In the genomic region with DNA sequence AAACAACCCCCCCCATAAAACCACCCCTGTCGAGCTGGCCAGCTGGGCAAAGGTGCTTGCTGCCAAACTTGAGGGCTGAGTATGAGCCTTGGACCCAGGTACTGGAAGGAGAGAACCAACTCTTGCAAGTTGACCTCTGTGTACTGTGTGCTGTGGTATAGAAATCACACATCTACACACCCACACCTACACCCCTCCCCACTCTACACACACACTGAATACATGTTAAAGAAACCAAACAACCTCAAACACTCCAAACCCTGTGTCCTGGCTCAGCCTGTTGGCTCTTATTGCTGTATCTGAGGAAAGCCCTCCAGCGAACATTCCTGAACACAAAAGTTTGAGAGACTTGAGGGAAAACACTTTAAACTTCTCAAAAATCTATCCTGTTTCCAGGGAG, we compare ENCODE assay signal across 26 mouse cellular contexts. TPM values are rescaled to one million over a fixed set of nuclear protein-coding genes. Genes with fewer than 3 reads are reported as not detected.
DNase-seq lines count a peak whose midpoint lies in the region; ATAC-seq and TF ChIP-seq lines count a peak whose summit lies in the region.
"Had no signal": no experiment of that assay in that cellular context is flagged by ENCODE, and none has a peak within 500 bp of the region (broad histone marks: within the 10 kb centered on the region; RNA-seq: fewer than 3 reads in every experiment).

No protein-coding gene starts in this region.

- no peak for ATAC-seq in heart, embryonic 12.5 days (ENCODE audit: insufficient number of reproducible peaks, low FRiP score)
- ATAC-seq in lung, embryonic 15.5 days (ENCODE audit: borderline replicate concordance, extremely low read depth, low FRiP score, low TSS enrichment), result peak; percentile 49; the same call in 1 of the 2 replicates
- ATAC-seq in stomach, postnatal 0 days (ENCODE audit: low FRiP score, low TSS enrichment), result peak; percentile 75; the same call in 1 of the 2 replicates
- ATAC-seq: forebrain, embryonic 13.5 days; forebrain, postnatal 0 days; Patski had no signal

- no peak overlapping the region for H3K4me3 ChIP-seq in heart, embryonic 12.5 days
- H3K4me3 ChIP-seq in lung, embryonic 15.5 days, result no peak overlapping the region
- H3K4me3 ChIP-seq in stomach, postnatal 0 days (ENCODE audit: low read depth, low read length), result no peak overlapping the region
- H3K4me3 ChIP-seq: embryonic facial prominence, embryonic 12.5 days; forebrain, embryonic 13.5 days; gastrocnemius, adult 2 months; heart, embryonic 13.5 days; hindbrain, embryonic 15.5 days had no signal

- no peak overlapping the region for H3K27ac ChIP-seq in heart, embryonic 12.5 days (ENCODE audit: poor library complexity, severe bottlenecking)
- H3K27ac ChIP-seq in lung, embryonic 15.5 days, result peak overlapping the region; percentile 80
- H3K27ac ChIP-seq in stomach, postnatal 0 days (replicated peaks), result no peak overlapping the region
- H3K27ac ChIP-seq: embryonic facial prominence, embryonic 12.5 days; forebrain, embryonic 13.5 days; gastrocnemius, adult 2 months; heart, embryonic 13.5 days; hindbrain, embryonic 15.5 days had no signal

- no peaks in the 10 kb centered on the region for H3K4me1 ChIP-seq in heart, embryonic 12.5 days (replicated peaks)
- 0 out of 2 replicates have a peak, but pooled peaks cover 3% of the 10 kb centered on the region for H3K4me1 ChIP-seq in lung, embryonic 15.5 days
- H3K4me1 ChIP-seq in stomach, postnatal 0 days (replicated peaks; ENCODE audit: control insufficient read depth, insufficient read depth), result no peaks in the 10 kb centered on the region
- H3K4me1 ChIP-seq: embryonic facial prominence, embryonic 12.5 days; forebrain, embryonic 13.5 days; heart, embryonic 13.5 days; hindbrain, embryonic 15.5 days had no signal

- TF ChIP-seq EP300 in stomach, postnatal 0 days (optimal IDR thresholded peaks at IDR 0.05), result no peak

- H3K4me2 ChIP-seq in heart, embryonic 12.5 days, result no peak overlapping the region
- H3K4me2 ChIP-seq in lung, embryonic 15.5 days, result no peak overlapping the region
- H3K4me2 ChIP-seq in stomach, postnatal 0 days (replicated peaks; ENCODE audit: low read depth), result no peak overlapping the region
- H3K4me2 ChIP-seq: embryonic facial prominence, embryonic 12.5 days; forebrain, embryonic 13.5 days; heart, embryonic 13.5 days; hindbrain, embryonic 15.5 days had no signal

- no peak for TF ChIP-seq CTCF in brain, embryonic 14.5 days (IDR thresholded peaks at IDR 0.05; ENCODE audit: borderline replicate concordance, extremely low read depth, insufficient read depth, insufficient read length)
- TF ChIP-seq CTCF in stomach, postnatal 0 days (IDR thresholded peaks at IDR 0.05; ENCODE audit: low read depth), result no peak

- H3K9me3 ChIP-seq in heart, embryonic 12.5 days (replicated peaks), result no peaks in the 10 kb centered on the region
- H3K9me3 ChIP-seq in lung, embryonic 15.5 days, result no peaks in the 10 kb centered on the region
- no peaks in the 10 kb centered on the region for H3K9me3 ChIP-seq in stomach, postnatal 0 days (ENCODE audit: control insufficient read depth, low read length)
- H3K9me3 ChIP-seq: embryonic facial prominence, embryonic 12.5 days; forebrain, embryonic 13.5 days; heart, embryonic 13.5 days; hindbrain, embryonic 15.5 days had no signal

- TF ChIP-seq POLR2A in brain, embryonic 14.5 days (IDR thresholded peaks at IDR 0.05; ENCODE audit: borderline replicate concordance, extremely low read depth, insufficient read depth, insufficient read length, poor library complexity, severe bottlenecking), result no peak

- no peaks in the 10 kb centered on the region for H3K36me3 ChIP-seq in heart, embryonic 12.5 days
- H3K36me3 ChIP-seq in lung, embryonic 15.5 days, result no peaks in the 10 kb centered on the region
- H3K36me3 ChIP-seq in stomach, postnatal 0 days (ENCODE audit: control insufficient read depth, insufficient read depth, low read length), result no peaks in the 10 kb centered on the region
- H3K36me3 ChIP-seq: embryonic facial prominence, embryonic 12.5 days; heart, embryonic 13.5 days; hindbrain, embryonic 15.5 days had no signal

- no peak overlapping the region for H3K9ac ChIP-seq in heart, embryonic 12.5 days
- H3K9ac ChIP-seq in lung, embryonic 15.5 days, result no peak overlapping the region
- H3K9ac ChIP-seq in stomach, postnatal 0 days (ENCODE audit: low read length), result no peak overlapping the region
- H3K9ac ChIP-seq: embryonic facial prominence, embryonic 12.5 days; forebrain, embryonic 13.5 days; forebrain, postnatal 0 days; heart, embryonic 13.5 days; hindbrain, embryonic 15.5 days had no signal

- H3K27me3 ChIP-seq in heart, embryonic 12.5 days (replicated peaks), result no peaks in the 10 kb centered on the region
- H3K27me3 ChIP-seq in lung, embryonic 15.5 days, result no peaks in the 10 kb centered on the region
- H3K27me3 ChIP-seq in stomach, postnatal 0 days (ENCODE audit: control insufficient read depth, insufficient read depth, low read length), result no peaks in the 10 kb centered on the region
- H3K27me3 ChIP-seq: embryonic facial prominence, embryonic 12.5 days; forebrain, embryonic 13.5 days; heart, embryonic 13.5 days; hindbrain, embryonic 15.5 days; Patski had no signal

- 60% methylated on average over 2 of the region's 2 CpGs for WGBS in heart, embryonic 12.5 days
- WGBS in lung, embryonic 15.5 days, result 48% methylated on average over 2 of the region's 2 CpGs
- 35% methylated on average over 2 of the region's 2 CpGs for WGBS in stomach, postnatal 0 days

- DNase-seq in heart, adult 11 months, result peak; percentile 64
- no peak for DNase-seq in lung, postnatal 14 days
- peak; percentile 7 for DNase-seq in brain, embryonic 14.5 days (ENCODE audit: low read depth)
- no peak for DNase-seq in stomach, postnatal 0 days (ENCODE audit: low spot score)
- no peak for DNase-seq in MN1 (ENCODE audit: low spot score)
- DNase-seq: adrenal gland, adult 8-10 months; adrenal gland, postnatal 36 days; cerebellum, adult 11 months; cerebellum, adult 8-10 months; cerebellum, postnatal 14 days; embryo, embryonic 11 days; forebrain, postnatal 0 days; gastrocnemius, adult 2 months; gastrocnemius, postnatal 25 days; heart, adult 18-20 months; heart, postnatal 36 days had no signal

RNA-seq across cellular contexts. Expression of a gene that starts 6.3 kb away (rescaled TPM):
- polyA plus RNA-seq in heart, embryonic 12.5 days (2016; fragmentation: Nextera tagmentation; extraction: Ambion mirVana), result 20.5 and 23.4 TPM in 2 replicates
- polyA plus RNA-seq in lung, embryonic 15.5 days (2015; fragmentation: Nextera tagmentation; extraction: Ambion mirVana), result 32.7 and 33.8 TPM in 2 replicates
- 5.2 and 8.2 TPM in 2 replicates for polyA plus RNA-seq in brain, embryonic 14.5 days (2012; rRNA removed)
- 6.3 and 8.6 TPM in 2 replicates for polyA plus RNA-seq in stomach, postnatal 0 days (2015; fragmentation: Nextera tagmentation; extraction: Ambion mirVana)

RNA-seq across cellular contexts. Expression of a gene that starts 10.7 kb away (rescaled TPM):
- not detected in 2 replicates for polyA plus RNA-seq in heart, embryonic 12.5 days (2016; fragmentation: Nextera tagmentation; extraction: Ambion mirVana)
- not detected in 2 replicates for polyA plus RNA-seq in lung, embryonic 15.5 days (2015; fragmentation: Nextera tagmentation; extraction: Ambion mirVana)
- polyA plus RNA-seq in brain, embryonic 14.5 days (2012; rRNA removed), result not detected in 2 replicates
- 4.3 and 4.5 TPM in 2 replicates for polyA plus RNA-seq in stomach, postnatal 0 days (2015; fragmentation: Nextera tagmentation; extraction: Ambion mirVana)
- polyA plus RNA-seq: C2C12; embryonic facial prominence, embryonic 12.5 days; forebrain, embryonic 13.5 days; forebrain, postnatal 0 days; heart, embryonic 13.5 days; heart, postnatal 0 days; hindbrain, embryonic 11.5 days; hindbrain, embryonic 15.5 days; Patski had no signal

RNA-seq across cellular contexts. Expression of a gene that starts 47.4 kb away (rescaled TPM):
- polyA plus RNA-seq in heart, embryonic 12.5 days (2016; fragmentation: Nextera tagmentation; extraction: Ambion mirVana), result 18.4 and 20.4 TPM in 2 replicates
- 33.1 and 35.8 TPM in 2 replicates for polyA plus RNA-seq in lung, embryonic 15.5 days (2015; fragmentation: Nextera tagmentation; extraction: Ambion mirVana)
- 18.0 and 19.6 TPM in 2 replicates for polyA plus RNA-seq in brain, embryonic 14.5 days (2012; rRNA removed)
- 14.2 and 15.5 TPM in 2 replicates for polyA plus RNA-seq in stomach, postnatal 0 days (2015; fragmentation: Nextera tagmentation; extraction: Ambion mirVana)

RNA-seq across cellular contexts. Expression of a gene that starts 54.3 kb away (rescaled TPM):
- 21.5 and 23.3 TPM in 2 replicates for polyA plus RNA-seq in heart, embryonic 12.5 days (2016; fragmentation: Nextera tagmentation; extraction: Ambion mirVana)
- polyA plus RNA-seq in lung, embryonic 15.5 days (2015; fragmentation: Nextera tagmentation; extraction: Ambion mirVana), result 24.5 and 25.5 TPM in 2 replicates
- polyA plus RNA-seq in brain, embryonic 14.5 days (2012; rRNA removed), result 54.8 and 57.7 TPM in 2 replicates
- 13.0 and 13.7 TPM in 2 replicates for polyA plus RNA-seq in stomach, postnatal 0 days (2015; fragmentation: Nextera tagmentation; extraction: Ambion mirVana)

Comparison
In these comparisons a context has a peak if more than half of its experiments do, and no peak if none do; other contexts are left out.
1. DNase-seq: peak in heart, adult 11 months (single experiment) and brain, embryonic 14.5 days (single experiment); none in lung, postnatal 14 days (single experiment), stomach, postnatal 0 days (single experiment) and MN1 (single experiment).